Mouse (Mus musculus): ENCODE data around the gene Mab21l1. TPM values are rescaled to one million over a fixed set of nuclear protein-coding genes. Genes with fewer than 3 reads are reported as not detected.

Mab21l1 gene
- polyA plus RNA-seq, 1 experiment from 2014 or later, result 9.4 TPM

- Histone ChIP-seq H3K27ac (ENCODE audit: low read length) (no peak overlapping the region), H3K36me3 (ENCODE audit: control insufficient read depth, insufficient read depth, low read length) (no peaks in the 10 kb centered on the region), H3K9ac (ENCODE audit: low read depth, low read length) (no peak overlapping the region), H3K27me3 (replicated peaks; ENCODE audit: control insufficient read depth, insufficient read depth, low read length) (peaks cover 12% of the 10 kb centered on the region), H3K9me3 (ENCODE audit: control insufficient read depth, low read length) (no peaks in the 10 kb centered on the region), H3K4me1 (ENCODE audit: control insufficient read depth, insufficient read depth, low read length) (no peaks in the 10 kb centered on the region), H3K4me3 (ENCODE audit: low read length) (no peak overlapping the region), H3K4me2 (ENCODE audit: low read depth, low read length) (no peak overlapping the region)
- ATAC-seq, result no peak
- 72% methylated on average over 7 of the region's 7 CpGs for WGBS
Measured at GRCm38 (mm10) chr3:55775245-55775644, 7.1 kb upstream of the Mab21l1 start.

- 0 out of 2 replicates have a peak, but pooled peaks cover 1% of the 10 kb centered on the region for H3K4me1 ChIP-seq (ENCODE audit: control insufficient read depth, insufficient read depth, low read length)
- H3K27ac ChIP-seq (ENCODE audit: low read length), result no peak overlapping the region
- H3K4me2 ChIP-seq (ENCODE audit: low read depth, low read length), result no peak overlapping the region
- H3K4me3 ChIP-seq (ENCODE audit: low read length), result no peak overlapping the region
- H3K9ac ChIP-seq (ENCODE audit: low read depth, low read length), result no peak overlapping the region
- no peaks in the 10 kb centered on the region for H3K36me3 ChIP-seq (ENCODE audit: control insufficient read depth, insufficient read depth, low read length)
- 86% methylated on average over 6 of the region's 6 CpGs for WGBS
- no peak for ATAC-seq
- H3K27me3 ChIP-seq (replicated peaks; ENCODE audit: control insufficient read depth, insufficient read depth, low read length), result peaks cover 17% of the 10 kb centered on the region
- no peaks in the 10 kb centered on the region for H3K9me3 ChIP-seq (ENCODE audit: control insufficient read depth, low read length)
Measured at GRCm38 (mm10) chr3:55775753-55776152, 6.6 kb upstream of the Mab21l1 start.

DNA sequence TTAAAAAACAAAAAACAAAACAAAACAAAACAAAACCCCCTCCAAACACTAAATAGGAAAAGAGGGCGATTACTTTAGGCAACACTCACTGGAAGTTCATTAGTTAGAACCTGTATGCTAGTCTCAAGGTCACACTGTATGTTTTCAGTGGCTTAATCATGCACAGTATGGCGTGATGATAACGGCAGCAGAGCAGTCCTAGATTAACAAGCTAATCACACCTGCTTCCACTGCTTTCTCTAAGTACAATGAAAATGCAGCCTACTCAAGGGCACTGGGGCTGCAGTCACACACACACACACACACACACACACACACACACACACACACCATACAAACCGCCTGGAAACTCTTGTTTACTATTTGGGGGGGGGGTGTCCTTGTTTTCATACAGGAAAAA lies 4.8 kb upstream of the Mab21l1 start:
- peaks cover 30% of the 10 kb centered on the region for H3K27me3 ChIP-seq (replicated peaks; ENCODE audit: control insufficient read depth, insufficient read depth, low read length)
- H3K27ac ChIP-seq (ENCODE audit: low read length), result no peak overlapping the region
- H3K4me3 ChIP-seq (ENCODE audit: low read length), result no peak overlapping the region
- H3K9me3 ChIP-seq (ENCODE audit: control insufficient read depth, low read length), result no peaks in the 10 kb centered on the region
- no peak for ATAC-seq
- H3K9ac ChIP-seq (ENCODE audit: low read depth, low read length), result no peak overlapping the region
- no peaks in the 10 kb centered on the region for H3K36me3 ChIP-seq (ENCODE audit: control insufficient read depth, insufficient read depth, low read length)
- WGBS, result 71% methylated on average over 4 of the region's 4 CpGs
- no peak overlapping the region for H3K4me2 ChIP-seq (ENCODE audit: low read depth, low read length)
- H3K4me1 ChIP-seq (ENCODE audit: control insufficient read depth, insufficient read depth, low read length), result 0 out of 2 replicates have a peak, but pooled peaks cover 2% of the 10 kb centered on the region

DNA sequence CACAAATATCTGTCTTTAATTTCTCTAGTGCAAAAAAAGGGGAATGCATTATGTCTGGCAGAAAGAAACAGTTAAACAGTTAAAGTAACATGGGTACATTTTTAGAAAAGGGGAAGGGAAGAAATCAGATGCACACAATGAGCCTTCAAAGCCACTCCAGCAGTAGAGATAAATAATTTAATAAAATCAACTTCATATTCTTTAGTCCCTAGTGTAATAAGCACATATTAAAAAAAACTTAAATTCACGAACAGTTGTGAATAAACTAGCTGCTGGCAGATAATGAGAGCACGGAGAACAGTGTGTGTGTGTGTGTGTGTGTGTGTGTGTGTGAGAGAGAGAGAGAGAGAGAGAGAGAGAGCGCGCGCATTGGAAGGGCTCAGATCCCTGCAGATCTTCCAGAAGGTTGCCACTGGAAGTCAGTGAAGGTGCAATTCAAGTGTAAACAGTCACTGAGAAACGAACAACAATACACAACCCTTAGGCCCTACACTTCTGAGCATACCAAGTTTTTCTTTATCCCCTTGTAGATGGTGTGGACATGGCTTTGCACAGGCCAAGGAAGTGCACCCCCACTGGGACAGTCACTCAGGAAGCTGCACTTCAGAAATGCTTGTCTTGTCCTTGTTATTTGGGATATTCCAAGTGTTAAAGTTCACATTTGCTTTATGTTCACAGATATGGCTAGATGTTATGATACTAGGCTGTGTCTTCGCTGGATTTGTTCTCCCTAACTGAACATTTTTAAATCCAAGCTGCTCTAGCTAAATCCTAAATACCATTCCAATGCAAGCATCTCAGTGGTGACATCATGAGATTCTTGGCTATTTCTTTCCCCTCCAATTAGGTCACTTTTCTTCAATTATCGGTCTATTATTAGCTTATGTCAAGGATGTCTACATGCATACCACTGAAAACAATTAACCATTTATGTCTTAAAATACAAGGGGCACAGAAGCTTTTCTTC lies 3.3 kb upstream of the Mab21l1 start:
- H3K27ac ChIP-seq (ENCODE audit: low read length), result no peak overlapping the region
- ATAC-seq, result no peak
- H3K4me3 ChIP-seq (ENCODE audit: low read length), result no peak overlapping the region
- no peaks in the 10 kb centered on the region for H3K36me3 ChIP-seq (ENCODE audit: control insufficient read depth, insufficient read depth, low read length)
- peaks cover 5% of the 10 kb centered on the region; the same call in 1 of the 2 replicates for H3K4me1 ChIP-seq (ENCODE audit: control insufficient read depth, insufficient read depth, low read length)
- no peak overlapping the region for H3K4me2 ChIP-seq (ENCODE audit: low read depth, low read length)
- H3K27me3 ChIP-seq (replicated peaks; ENCODE audit: control insufficient read depth, insufficient read depth, low read length), result peaks cover 39% of the 10 kb centered on the region
- WGBS, result 69% methylated on average over 8 of the region's 8 CpGs
- no peak overlapping the region for H3K9ac ChIP-seq (ENCODE audit: low read depth, low read length)
- no peaks in the 10 kb centered on the region for H3K9me3 ChIP-seq (ENCODE audit: control insufficient read depth, low read length)

GRCm38 (mm10) chr3:55780120-55781070 lies 1.9 kb upstream of the Mab21l1 start:
- Histone ChIP-seq H3K9me3 (ENCODE audit: control insufficient read depth, low read length) (no peaks in the 10 kb centered on the region), H3K9ac (ENCODE audit: low read depth, low read length) (no peak overlapping the region), H3K4me2 (ENCODE audit: low read depth, low read length) (peak overlapping the region; percentile 28; the same call in 1 of the 2 replicates), H3K27me3 (replicated peaks; ENCODE audit: control insufficient read depth, insufficient read depth, low read length) (peaks cover 39% of the 10 kb centered on the region), H3K4me1 (ENCODE audit: control insufficient read depth, insufficient read depth, low read length) (peaks cover 5% of the 10 kb centered on the region; the same call in 1 of the 2 replicates), H3K4me3 (ENCODE audit: low read length) (peak overlapping the region; percentile 0; the same call in 1 of the 2 replicates), H3K27ac (ENCODE audit: low read length) (0 out of 2 replicates have a peak overlapping the region, but pooled peaks have one; percentile 19), H3K36me3 (ENCODE audit: control insufficient read depth, insufficient read depth, low read length) (no peaks in the 10 kb centered on the region)
- ATAC-seq, result peak; percentile 58; the same call in 1 of the 2 replicates
- whole genome bisulfite sequencing, result 15% methylated on average over 53 of the region's 53 CpGs

- no peaks in the 10 kb centered on the region for H3K9me3 ChIP-seq (ENCODE audit: control insufficient read depth, low read length)
- WGBS, result 46% methylated on average over 5 of the region's 5 CpGs
Measured at GRCm38 (mm10) chr3:55781429-55782055, 768 bp upstream of the Mab21l1 start.

DNA sequence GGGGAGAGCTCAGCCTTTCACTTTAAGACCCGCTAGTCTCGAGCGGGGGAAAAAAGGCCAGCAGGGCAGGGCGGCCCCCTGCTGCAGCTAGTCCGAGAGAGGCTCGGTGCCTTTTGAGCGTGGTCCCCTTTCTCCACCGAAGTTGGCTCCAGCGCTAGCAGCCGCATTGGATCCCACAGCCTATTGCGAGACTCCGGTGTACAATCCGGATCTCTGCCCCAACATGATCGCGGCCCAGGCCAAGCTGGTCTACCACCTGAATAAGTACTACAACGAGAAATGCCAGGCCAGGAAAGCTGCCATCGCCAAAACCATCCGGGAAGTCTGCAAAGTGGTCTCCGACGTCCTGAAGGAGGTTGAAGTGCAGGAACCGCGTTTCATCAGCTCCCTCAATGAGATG lies 461 bp downstream of the Mab21l1 start:
- Histone ChIP-seq H3K27ac (ENCODE audit: low read length) (no peak overlapping the region), H3K9ac (ENCODE audit: low read depth, low read length) (peak overlapping the region; percentile 43; the same call in 1 of the 2 replicates), H3K9me3 (ENCODE audit: control insufficient read depth, low read length) (no peaks in the 10 kb centered on the region), H3K4me3 (ENCODE audit: low read length) (peak overlapping the region; percentile 38), H3K27me3 (replicated peaks; ENCODE audit: control insufficient read depth, insufficient read depth, low read length) (peaks cover 42% of the 10 kb centered on the region), H3K4me2 (ENCODE audit: low read depth, low read length) (peak overlapping the region; percentile 36; the same call in 1 of the 2 replicates), H3K36me3 (ENCODE audit: control insufficient read depth, insufficient read depth, low read length) (no peaks in the 10 kb centered on the region), H3K4me1 (ENCODE audit: control insufficient read depth, insufficient read depth, low read length) (peaks cover 5% of the 10 kb centered on the region)
- no peak for ATAC-seq
- 26% methylated on average over 22 of the region's 22 CpGs for WGBS

More at GRCm38 (mm10) chr3:55781429-55782055, 768 bp upstream of the Mab21l1 start:
- peaks cover 42% of the 10 kb centered on the region for H3K27me3 ChIP-seq (replicated peaks; ENCODE audit: control insufficient read depth, insufficient read depth, low read length)
- no peaks in the 10 kb centered on the region for H3K36me3 ChIP-seq (ENCODE audit: control insufficient read depth, insufficient read depth, low read length)
- peaks cover 5% of the 10 kb centered on the region; the same call in 1 of the 2 replicates for H3K4me1 ChIP-seq (ENCODE audit: control insufficient read depth, insufficient read depth, low read length)
- no peak overlapping the region for H3K27ac ChIP-seq (ENCODE audit: low read length)
- no peak overlapping the region for H3K4me3 ChIP-seq (ENCODE audit: low read length)
- no peak overlapping the region for H3K9ac ChIP-seq (ENCODE audit: low read depth, low read length)
- ATAC-seq, result no peak
- H3K4me2 ChIP-seq (ENCODE audit: low read depth, low read length), result no peak overlapping the region

DNA sequence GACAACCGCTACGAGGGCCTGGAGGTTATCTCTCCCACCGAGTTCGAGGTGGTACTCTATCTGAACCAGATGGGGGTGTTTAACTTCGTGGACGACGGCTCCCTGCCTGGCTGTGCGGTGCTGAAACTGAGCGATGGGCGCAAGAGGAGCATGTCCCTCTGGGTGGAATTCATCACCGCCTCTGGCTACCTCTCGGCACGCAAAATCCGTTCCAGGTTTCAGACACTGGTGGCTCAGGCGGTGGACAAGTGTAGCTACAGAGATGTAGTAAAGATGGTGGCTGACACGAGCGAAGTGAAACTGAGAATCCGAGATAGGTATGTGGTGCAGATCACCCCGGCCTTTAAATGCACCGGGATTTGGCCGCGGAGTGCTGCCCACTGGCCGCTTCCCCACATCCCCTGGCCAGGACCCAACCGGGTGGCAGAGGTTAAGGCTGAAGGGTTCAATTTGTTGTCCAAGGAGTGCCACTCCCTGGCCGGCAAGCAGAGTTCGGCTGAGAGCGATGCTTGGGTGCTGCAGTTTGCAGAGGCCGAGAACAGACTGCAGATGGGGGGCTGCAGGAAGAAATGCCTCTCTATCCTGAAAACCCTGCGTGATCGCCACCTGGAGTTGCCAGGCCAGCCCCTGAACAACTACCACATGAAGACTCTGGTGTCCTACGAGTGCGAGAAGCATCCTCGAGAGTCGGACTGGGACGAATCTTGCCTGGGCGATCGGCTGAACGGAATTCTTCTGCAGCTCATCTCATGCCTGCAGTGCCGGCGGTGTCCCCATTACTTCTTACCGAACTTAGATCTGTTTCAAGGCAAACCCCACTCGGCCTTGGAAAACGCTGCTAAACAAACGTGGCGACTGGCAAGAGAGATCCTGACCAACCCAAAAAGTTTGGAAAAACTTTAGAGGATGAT lies 1.1 kb downstream of the Mab21l1 start:
- H3K9ac ChIP-seq (ENCODE audit: low read depth, low read length), result peak overlapping the region; percentile 37; the same call in 1 of the 2 replicates
- no peak for ATAC-seq

More for the DNA sequence above, 1.1 kb downstream of the Mab21l1 start:
- peak overlapping the region; percentile 36 for H3K4me2 ChIP-seq (ENCODE audit: low read depth, low read length)
- 38% methylated on average over 45 of the region's 45 CpGs for WGBS
- H3K36me3 ChIP-seq (ENCODE audit: control insufficient read depth, insufficient read depth, low read length), result no peaks in the 10 kb centered on the region
- H3K27ac ChIP-seq (ENCODE audit: low read length), result 0 out of 2 replicates have a peak overlapping the region, but pooled peaks have one; percentile 28
- peaks cover 40% of the 10 kb centered on the region for H3K27me3 ChIP-seq (replicated peaks; ENCODE audit: control insufficient read depth, insufficient read depth, low read length)
- peak overlapping the region; percentile 38 for H3K4me3 ChIP-seq (ENCODE audit: low read length)
- H3K9me3 ChIP-seq (ENCODE audit: control insufficient read depth, low read length), result no peaks in the 10 kb centered on the region
- H3K4me1 ChIP-seq (ENCODE audit: control insufficient read depth, insufficient read depth, low read length), result peaks cover 5% of the 10 kb centered on the region
